Mouse (Mus musculus): ENCODE results near the gene Tmem140.

DNA sequence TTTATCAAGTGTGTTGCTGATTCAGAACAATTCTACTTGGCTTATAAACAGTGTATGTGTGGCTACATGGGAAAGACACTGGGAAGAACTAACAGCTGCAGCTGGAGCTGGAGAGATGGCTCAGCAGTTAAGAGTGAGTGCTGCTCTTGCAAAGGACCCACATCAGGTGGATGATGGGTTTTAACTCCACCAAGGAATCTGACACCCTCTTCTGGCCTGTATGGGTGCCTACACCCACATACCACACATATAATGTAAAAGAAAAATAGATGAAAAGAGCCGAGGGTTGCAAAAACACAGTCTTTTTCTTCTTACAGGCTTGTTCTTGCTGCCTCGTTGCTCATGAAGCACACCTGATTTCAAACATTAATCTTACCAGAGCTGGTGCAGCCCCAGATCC, 43.2 kb downstream of the Tmem140 start:
- TF ChIP-seq CTCF (IDR thresholded peaks at IDR 0.05; ENCODE audit: borderline replicate concordance, insufficient read depth, low read length) (no peak), POLR2A (IDR thresholded peaks at IDR 0.05; ENCODE audit: low read depth, low read length) (no peak)
